Mouse (Mus musculus) brown adipose tissue, adult 24 weeks (tissue): ENCODE measurements around the gene Cldn13. TPM values are rescaled to one million over a fixed set of nuclear protein-coding genes. Genes with fewer than 3 reads are reported as not detected.
"Not testable (repeated sequence)": the region's sequence is repeated elsewhere in the genome, so short reads cannot be mapped to it uniquely, and the experiment has no call there.

Experiments
- H3K27ac ChIP-seq: fragments of 200-500 bp; replicated peaks from 2 replicates; pipeline ENCODE4 v1.5.1; 2012; ENCODE audit warnings: low read depth, mild to moderate bottlenecking, low read length
- H3K4me1 ChIP-seq: fragments of 200-500 bp; 2 replicates; pipeline ENCODE4 v1.6.1; 2012; ENCODE audit warnings: low read length, mixed read lengths; ENCODE audit not compliant: control insufficient read depth, insufficient read depth, insufficient read length
- H3K4me3 ChIP-seq: fragments of 200-500 bp; 2 replicates; pipeline ENCODE4 v1.5.1; 2012; ENCODE audit warnings: low read depth, mild to moderate bottlenecking, low read length, moderate library complexity; ENCODE audit not compliant: insufficient read depth
- polyA plus RNA-seq: library from polyadenylated mRNA; stranded (reverse); fragments of >200 nt; gene quantifications from 2 replicates; pipeline ENCODE4 v1.2.4, GENCODE M21; 2012; ENCODE audit not compliant: missing spikeins, insufficient read depth, insufficient read length

The Cldn13 gene
- polyA plus RNA-seq, 1 experiment = not detected

DNA sequence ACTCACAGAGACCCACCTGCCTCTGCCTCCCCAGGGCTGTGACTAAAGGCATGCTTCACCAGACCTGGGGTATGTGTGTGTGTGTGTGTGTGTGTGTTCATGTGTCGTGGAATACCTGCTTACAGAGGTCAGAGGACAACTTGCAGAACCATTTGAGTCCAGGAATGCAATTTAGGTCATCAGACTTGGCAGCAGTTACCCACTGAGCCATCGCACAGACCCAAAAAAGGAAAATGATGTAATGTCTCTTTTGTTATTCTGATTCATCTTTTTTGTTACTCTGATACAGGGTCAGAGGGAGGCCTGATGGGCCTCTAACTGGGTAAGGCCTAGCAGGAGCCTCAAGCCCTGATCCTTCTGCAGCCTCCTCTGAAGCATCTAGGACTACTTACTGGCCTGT is 27.4 kb upstream of the Cldn13 start:
- no peak overlapping the region for H3K4me3 ChIP-seq
- no peaks in the 10 kb centered on the region for H3K4me1 ChIP-seq
- H3K27ac ChIP-seq = no peak overlapping the region

DNA sequence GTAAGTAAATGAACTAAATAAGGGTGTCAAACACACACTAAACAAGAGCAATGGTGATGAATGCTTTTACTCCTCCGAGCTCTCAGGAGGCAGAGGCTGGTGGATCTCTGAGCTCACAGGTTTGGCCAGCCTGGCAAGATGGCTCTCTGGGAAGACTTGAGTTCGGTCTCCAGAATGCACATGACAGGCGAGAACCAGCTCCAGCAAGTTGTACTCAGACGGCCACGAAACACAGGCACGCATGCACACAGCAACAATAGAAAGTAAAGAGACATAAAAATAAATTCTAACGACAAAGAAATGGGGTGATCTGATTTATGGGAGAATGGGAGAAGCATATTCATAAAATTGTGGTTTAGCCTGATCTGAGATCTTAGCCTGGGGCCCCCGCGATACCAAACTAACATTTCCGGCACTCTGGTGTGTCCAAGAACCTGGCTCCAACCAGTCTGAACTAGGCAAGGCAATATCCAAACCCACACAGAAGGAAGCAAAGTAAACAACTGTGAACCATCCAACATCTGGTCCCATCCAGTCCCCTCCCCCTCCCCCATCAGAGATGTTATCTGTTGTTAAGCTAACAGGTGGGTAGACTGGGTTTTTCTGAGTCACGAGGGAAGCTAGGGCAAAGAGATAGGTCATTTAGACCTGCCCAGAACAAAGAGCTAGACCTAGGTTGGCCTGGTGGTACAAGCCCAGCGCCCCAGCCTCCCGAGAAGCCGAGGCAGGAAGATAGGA is 26.3 kb upstream of the Cldn13 start:
- Histone ChIP-seq H3K27ac (no peak overlapping the region), H3K4me1 (no peaks in the 10 kb centered on the region), H3K4me3 (no peak overlapping the region)

DNA sequence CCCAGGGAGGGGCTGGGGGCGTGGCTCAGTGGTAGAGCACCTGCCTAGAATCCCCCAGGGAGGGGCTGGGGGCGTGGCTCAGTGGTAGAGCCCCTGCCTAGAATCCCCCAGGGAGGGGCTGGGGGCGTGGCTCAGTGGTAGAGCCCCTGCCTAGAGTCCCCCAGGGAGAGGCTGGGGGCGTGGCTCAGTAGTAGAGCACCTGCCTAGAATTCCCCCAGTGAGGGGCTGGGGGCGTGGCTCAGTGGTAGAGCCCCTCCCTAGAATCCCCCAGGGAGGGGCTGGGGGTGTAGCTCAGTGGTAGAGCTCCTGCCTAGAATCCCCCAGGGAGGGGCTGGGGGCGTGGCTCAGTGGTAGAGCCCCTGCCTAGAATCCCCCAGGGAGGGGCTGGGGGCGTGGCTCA is 24.2 kb upstream of the Cldn13 start:
- H3K27ac ChIP-seq, H3K4me1 ChIP-seq, H3K4me3 ChIP-seq: not testable (repeated sequence)

DNA sequence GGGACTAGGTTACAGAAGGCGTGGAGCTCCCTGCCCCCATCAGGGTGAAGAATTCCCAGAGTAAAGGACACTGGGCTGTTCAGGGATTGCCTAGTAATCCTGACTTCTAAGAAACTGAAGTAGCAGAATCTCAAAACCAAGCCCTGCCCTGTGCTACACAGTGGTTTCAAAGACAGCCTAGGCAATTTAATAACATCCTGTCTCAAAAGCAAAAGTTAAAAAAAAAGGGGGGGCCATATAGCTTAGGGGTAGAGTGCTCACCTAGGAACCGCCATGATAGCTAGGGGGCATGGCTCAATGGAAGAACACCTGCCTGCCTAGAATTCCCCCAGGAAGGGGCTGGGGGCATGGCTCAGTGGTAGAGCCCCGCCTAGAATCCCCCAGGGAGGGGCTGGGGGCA is 23.7 kb upstream of the Cldn13 start:
- Histone ChIP-seq H3K27ac (no peak overlapping the region), H3K4me3 (no peak overlapping the region), H3K4me1 (no peaks in the 10 kb centered on the region)

DNA sequence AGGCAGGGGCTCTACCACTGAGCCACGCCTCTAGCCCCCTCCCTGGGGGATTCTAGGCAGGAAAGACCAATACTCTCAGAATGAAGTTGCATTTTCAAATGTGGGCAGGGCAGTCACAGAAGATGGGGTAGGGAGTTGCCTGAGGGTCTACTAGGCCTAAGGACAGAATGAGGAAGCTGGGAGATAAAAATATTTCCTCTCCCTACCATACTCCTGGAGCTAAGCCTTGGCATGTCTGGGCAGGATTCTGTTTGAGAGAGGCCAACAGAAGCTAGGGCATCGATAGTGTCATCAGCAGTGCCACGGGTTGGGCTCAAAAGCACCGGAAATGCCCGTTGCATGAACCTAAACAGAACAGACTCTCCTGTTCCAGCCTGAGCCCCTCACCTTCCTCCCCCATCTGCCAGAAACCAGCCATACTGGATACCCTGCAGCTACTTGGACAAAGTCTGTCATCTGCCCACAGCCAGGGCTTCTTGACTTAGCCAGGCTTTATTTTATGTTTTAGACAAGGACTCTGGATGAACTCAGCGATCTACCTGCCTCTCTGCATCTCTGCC is 21.4 kb upstream of the Cldn13 start:
- Histone ChIP-seq H3K4me1 (no peaks in the 10 kb centered on the region), H3K27ac (no peak overlapping the region), H3K4me3 (no peak overlapping the region)

DNA sequence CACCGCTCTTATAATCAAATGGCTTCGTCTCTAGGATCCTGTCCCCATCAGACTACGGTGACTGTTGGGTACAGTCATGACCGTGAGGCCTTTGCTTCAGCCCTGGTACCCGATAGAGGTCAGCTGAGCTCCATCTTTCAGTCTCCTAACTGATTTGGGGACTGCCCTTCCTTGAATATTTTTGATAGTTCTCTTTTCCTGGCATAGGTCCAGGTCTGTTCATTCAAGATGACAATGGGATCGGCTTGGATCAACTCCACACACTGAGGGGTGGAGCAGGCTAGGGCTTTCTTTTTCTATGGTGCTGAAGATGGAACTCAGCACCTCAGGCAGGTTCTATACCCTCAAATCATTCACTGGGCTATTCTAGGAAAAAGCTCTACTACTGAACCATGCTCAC is 20.7 kb upstream of the Cldn13 start:
- H3K27ac ChIP-seq = no peak overlapping the region
- H3K4me3 ChIP-seq = no peak overlapping the region
- no peaks in the 10 kb centered on the region for H3K4me1 ChIP-seq

DNA sequence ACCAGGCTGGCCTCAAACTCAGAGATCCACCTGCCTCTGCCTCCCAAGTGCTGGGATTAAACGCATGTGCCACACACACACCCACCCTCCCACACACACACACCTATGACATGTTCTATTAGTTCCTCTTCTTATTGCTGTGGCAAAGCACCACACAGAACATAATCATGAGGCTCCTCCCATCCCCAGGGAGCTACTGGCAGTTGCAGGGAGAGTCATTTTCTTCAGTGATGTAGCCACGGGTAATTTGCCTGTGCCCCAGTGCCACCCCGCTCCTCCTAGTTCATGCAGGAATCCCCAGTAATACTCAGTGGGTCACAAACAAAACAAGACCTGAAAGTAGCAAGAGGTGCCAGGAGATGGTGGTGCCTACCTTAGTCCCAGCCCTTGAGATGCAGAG is 19.3 kb upstream of the Cldn13 start:
- H3K4me3 ChIP-seq = no peak overlapping the region
- no peaks in the 10 kb centered on the region for H3K4me1 ChIP-seq
- H3K27ac ChIP-seq = no peak overlapping the region

DNA sequence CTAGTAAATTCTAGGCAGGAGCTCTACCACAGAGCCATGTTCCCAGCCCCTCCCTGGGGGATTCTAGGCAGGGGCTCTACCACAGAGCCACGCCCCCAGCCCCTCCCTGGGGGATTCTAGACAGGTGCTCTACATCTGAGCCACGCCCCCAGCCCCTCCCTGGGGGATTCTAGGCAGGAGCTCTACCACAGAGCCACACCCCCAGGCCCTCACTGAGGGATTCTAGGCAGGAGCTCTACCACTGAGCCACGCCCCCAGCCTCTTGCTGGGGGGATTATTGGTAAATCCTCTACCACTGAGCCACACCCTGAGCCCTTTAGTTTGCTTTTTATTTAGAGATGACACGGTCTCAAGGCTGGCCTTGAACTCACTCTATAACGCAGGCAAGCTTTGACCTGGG is 18.4 kb upstream of the Cldn13 start:
- H3K4me1 ChIP-seq, H3K27ac ChIP-seq, H3K4me3 ChIP-seq: not testable (repeated sequence)

DNA sequence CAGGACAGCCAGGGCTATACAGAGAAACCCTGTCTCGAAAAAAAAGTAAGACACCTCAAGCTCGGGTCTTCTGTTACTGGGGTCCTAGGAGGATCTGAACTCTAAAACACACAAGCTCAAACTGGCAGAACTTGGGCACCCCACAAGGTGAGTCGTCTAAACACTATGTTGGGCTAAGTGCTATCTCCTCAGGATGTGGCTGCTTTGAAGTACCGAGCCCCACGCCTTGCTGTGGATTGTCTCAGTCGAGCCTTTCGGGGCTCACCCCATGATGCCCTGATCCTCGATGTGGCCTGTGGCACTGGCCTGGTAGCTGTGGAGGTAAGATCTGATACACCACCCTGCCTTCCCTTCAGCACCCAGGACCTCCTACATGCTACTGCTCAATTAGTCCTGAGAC is 18.0 kb upstream of the Cldn13 start:
- Histone ChIP-seq H3K4me3 (no peak overlapping the region), H3K27ac (no peak overlapping the region), H3K4me1 (no peaks in the 10 kb centered on the region)

DNA sequence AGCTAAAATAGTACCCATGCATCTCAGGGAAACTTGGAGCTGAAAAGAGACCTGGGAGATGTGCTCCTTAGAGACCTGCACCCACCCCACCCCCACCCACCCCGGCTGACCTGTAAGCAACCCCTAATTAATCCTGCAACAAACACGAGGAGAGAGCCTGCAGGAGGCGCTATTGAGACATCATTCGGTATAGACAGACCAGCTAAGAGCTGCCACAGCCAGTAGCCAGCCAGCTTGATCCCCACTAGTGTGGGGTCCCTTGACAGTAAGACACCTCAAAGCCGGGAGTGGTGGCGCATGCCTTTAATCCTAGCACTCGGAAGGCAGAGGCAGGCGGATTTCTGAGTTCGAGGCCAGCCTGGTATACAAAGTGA is 17.6 kb upstream of the Cldn13 start:
- no peak overlapping the region for H3K27ac ChIP-seq
- peak overlapping the region; percentile 73 for H3K4me3 ChIP-seq
- H3K4me1 ChIP-seq = no peaks in the 10 kb centered on the region

DNA sequence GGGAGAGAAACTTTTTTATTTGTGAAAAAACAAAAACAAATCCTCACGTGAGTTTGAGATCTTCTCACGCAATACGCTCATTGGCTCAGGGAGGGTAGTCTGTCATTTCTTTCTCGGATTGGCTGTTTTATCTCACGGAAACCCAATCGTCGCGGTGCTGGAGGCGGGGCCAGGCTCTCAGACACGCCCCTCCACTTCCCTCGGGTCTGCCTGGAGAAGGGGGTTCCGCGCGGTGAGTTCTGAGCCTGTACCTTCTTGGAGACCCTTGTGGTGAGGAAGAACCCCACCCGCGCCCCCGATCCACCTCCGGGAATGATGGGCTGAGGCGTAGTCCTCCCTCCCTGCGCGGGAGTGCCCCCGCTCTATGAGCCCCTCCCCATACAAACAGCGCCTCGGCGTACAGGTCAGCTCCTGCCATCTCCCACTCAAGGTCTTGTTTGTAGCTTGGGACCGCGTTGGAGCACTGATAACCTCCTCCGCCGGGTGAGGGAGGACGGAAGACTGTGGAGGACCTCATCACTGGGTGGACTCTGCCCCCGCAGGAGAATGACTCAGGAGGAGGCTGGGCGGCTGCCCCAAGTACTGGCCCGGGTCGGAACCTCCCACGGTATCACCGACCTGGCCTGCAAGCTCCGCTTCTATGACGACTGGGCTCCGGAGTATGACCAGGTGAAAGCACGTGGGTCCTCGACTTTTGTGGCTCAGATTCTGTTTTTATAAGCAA is 17.0 kb upstream of the Cldn13 start, which contains the start of gene Mettl27:
Mettl27 (plus strand) TSS at position 190 of the 724 bp plus-strand sequence.
- H3K27ac ChIP-seq = no peak within 1 kb of the TSS
- H3K4me1 ChIP-seq = no peaks in the 10 kb centered on the region
- peak within 1 kb of the TSS; percentile 73 for H3K4me3 ChIP-seq

DNA sequence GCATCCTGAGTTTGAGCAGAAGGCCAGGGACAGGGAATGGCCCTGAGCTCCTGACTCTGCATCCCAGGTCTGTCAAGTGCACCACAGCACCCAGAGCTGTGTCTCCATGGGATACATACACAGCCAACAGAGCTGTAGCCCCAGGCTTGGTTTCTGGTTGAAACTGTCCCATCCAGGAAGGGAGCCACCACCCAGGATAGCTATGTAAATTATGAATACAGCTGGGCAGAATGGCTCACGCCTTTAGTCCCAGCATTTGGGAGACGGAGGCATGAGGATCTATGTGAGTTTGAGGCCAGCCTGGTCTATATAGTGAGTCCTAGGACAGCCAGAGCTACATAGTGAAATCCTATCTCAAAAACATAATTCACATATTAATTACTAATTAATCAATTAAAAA is 14.7 kb upstream of the Cldn13 start:
- Histone ChIP-seq H3K4me3 (no peak overlapping the region), H3K4me1 (no peaks in the 10 kb centered on the region), H3K27ac (no peak overlapping the region)

DNA sequence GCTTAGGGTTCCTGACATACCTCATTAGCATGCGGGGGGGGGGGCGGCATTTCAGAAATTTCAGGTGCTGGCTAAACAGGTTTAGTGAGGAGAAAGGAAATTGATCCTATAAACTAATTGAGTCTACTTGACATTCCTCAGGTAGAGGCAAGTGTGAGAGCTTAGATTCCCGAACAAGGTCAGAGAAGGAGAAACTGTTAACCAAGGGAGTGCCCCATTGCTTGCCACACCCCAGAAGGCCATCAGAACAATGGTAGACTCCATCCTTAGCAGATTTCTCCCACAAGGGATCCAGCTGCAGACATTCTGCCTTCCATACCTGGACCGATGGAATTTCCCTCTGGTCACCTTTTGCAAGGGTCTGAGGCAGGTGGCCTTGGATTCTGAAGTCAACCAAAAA is 11.4 kb upstream of the Cldn13 start:
- H3K4me3 ChIP-seq = no peak overlapping the region

DNA sequence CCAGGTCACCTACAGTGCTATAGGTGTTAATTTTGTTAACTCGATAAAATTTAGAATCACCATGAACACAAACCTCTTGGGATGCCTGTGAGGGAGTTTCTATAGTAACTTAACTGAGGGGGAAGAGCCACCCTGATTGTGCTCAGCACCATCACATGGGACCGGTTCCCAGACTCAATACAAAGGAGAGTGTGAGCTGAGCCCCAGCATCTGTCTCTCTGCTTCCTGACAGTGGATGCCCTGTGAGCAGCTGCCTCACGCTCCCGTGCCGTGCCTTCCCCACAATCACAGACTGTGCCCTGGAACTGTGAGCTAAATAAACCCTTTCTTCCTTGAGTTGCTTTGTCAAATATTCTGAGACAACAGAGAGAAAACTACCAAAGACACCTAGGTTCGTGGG is 7.8 kb upstream of the Cldn13 start:
- Histone ChIP-seq H3K27ac (no peak overlapping the region), H3K4me1 (no peaks in the 10 kb centered on the region), H3K4me3 (no peak overlapping the region)

More for the DNA sequence above, 11.4 kb upstream of the Cldn13 start:
- no peak overlapping the region for H3K27ac ChIP-seq
- H3K4me1 ChIP-seq = no peaks in the 10 kb centered on the region

DNA sequence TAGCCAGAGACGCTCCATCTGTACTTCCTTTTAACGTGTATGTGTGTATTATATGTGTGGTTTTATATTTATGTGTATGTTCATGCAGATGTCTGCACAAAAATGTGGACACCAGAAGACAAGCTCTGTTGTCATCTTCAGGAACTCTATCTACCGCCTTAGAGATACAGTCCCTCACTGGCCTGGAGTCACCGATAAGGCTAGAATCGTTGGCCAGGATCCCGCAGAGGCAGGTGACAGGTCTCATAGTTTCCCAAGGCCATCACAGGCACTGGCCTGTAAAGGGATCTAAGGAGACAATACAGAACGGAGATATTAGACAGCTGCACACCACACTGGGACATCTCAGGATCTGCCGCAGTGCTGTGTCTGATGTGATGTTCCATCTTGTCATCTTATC is 5.8 kb upstream of the Cldn13 start:
- H3K27ac ChIP-seq = no peak overlapping the region
- H3K4me3 ChIP-seq = no peak overlapping the region
- H3K4me1 ChIP-seq = no peaks in the 10 kb centered on the region
